Mouse (Mus musculus): ENCODE data around the gene Btg1-ps1. TPM values are rescaled to one million over a fixed set of nuclear protein-coding genes. Genes with fewer than 3 reads are reported as not detected.
"Not testable (repeated sequence)": the region's sequence is repeated elsewhere in the genome, so short reads cannot be mapped to it uniquely, and the experiment has no call there.

The Btg1-ps1 gene
- not detected in 2 replicates for polyA plus RNA-seq (2016; fragmentation: Nextera tagmentation; extraction: Ambion mirVana)

DNA sequence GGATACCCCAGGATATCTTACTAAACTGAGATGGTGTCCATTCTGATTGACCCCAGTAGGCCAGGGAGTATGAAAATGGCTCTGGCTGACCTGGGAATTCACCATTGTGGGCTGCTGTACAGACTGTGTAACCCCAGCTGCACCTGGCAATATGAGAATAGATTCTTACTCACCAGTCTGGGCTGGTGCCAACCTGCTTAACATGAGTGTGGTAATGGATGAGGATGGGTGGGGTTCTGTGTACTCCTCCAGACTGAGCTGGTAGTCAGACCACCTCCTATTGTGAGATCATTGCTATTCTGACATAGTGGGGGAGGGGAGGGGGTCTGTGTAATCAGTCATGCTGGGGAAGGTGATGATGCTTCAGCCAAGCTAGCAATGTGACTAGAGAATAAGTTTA lies at the start of gene Btg1-ps1:
TSS of gene Btg1-ps1 (minus strand) at position 219 of the 400 bp plus-strand sequence.
- H3K4me3 ChIP-seq; H3K27ac ChIP-seq; ATAC-seq (ENCODE audit: low FRiP score, low read depth): not testable (repeated sequence)

GRCm38 (mm10) chrX:38066175-38066574 lies 47.6 kb upstream of the Btg1-ps1 start, which contains the start of gene Rhox10:
TSS of gene Rhox10 (plus strand) at chrX:38066475.
- no peak for ATAC-seq (ENCODE audit: low FRiP score, low read depth)
- Histone ChIP-seq H3K9ac (no peak within 1 kb of the TSS), H3K27ac (no peak within 1 kb of the TSS), H3K4me2 (replicated peaks) (no peak within 1 kb of the TSS), H3K4me1 (no peaks in the 10 kb centered on the region), H3K27me3 (replicated peaks) (no peaks in the 10 kb centered on the region), H3K9me3 (no peaks in the 10 kb centered on the region), H3K36me3 (no peaks in the 10 kb centered on the region), H3K4me3 (no peak within 1 kb of the TSS)
- WGBS = 84% methylated on average over 11 of the region's 11 CpGs

More for the DNA sequence above, at the start of gene Btg1-ps1:
- H3K36me3 ChIP-seq; H3K4me1 ChIP-seq; H3K9ac ChIP-seq; H3K27me3 ChIP-seq (replicated peaks); H3K4me2 ChIP-seq (replicated peaks); H3K9me3 ChIP-seq: not testable (repeated sequence)

DNA sequence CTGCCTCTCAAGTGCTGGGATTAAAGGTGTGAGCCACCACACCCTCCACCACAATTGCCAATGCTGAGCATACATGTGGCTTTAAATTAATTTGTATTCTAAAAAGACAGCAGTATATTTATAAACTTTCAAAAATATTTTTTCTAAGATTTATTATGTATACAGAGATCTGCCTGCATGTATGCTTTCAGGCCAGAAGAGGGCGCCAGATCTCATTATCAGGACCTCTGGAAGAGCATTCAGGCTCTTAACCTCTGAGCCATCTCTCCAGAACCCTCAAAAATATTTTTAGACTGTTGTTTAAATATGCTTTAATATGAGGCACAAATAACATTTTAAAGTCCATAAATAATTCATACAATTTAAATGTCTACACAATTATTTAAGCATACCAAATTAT lies 42.9 kb upstream of the Btg1-ps1 start:
- H3K27ac ChIP-seq = no peak overlapping the region
- no peak overlapping the region for H3K4me2 ChIP-seq (replicated peaks)
- 0% methylated on average over 1 of the region's 1 CpGs for WGBS
- no peaks in the 10 kb centered on the region for H3K36me3 ChIP-seq
- no peak overlapping the region for H3K4me3 ChIP-seq
- H3K27me3 ChIP-seq (replicated peaks) = no peaks in the 10 kb centered on the region
- no peaks in the 10 kb centered on the region for H3K4me1 ChIP-seq
- no peaks in the 10 kb centered on the region for H3K9me3 ChIP-seq
- ATAC-seq (ENCODE audit: low FRiP score, low read depth) = no peak
- H3K9ac ChIP-seq = no peak overlapping the region

DNA sequence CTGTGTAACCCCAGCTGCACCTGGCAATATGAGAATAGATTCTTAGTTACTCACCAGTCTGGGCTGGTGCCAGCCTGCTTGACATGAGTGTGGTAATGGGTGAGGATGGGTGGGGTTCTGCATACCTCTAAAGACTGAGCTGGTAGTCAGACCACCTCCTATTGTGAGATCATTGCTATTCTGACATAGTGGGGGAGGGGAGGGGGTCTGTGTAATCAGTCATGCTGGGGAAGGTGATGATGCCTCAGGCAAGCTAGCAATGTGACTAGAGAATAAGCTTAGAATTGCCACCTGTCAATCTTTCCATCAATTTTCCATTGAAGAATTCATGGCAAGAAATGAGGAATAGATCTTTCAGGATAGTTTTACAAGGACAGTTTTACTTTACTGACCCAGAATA lies 24.4 kb upstream of the Btg1-ps1 start, which contains the start of gene Btg1-ps2:
TSS of gene Btg1-ps2 (minus strand) at position 101 of the 400 bp plus-strand sequence.
- H3K9ac ChIP-seq; H3K4me3 ChIP-seq; H3K4me1 ChIP-seq; H3K27me3 ChIP-seq (replicated peaks); ATAC-seq (ENCODE audit: low FRiP score, low read depth); H3K27ac ChIP-seq; H3K4me2 ChIP-seq (replicated peaks); H3K9me3 ChIP-seq; H3K36me3 ChIP-seq: not testable (repeated sequence)

GRCm38 (mm10) chrX:38039666-38040065 lies 21.1 kb upstream of the Btg1-ps1 start:
- 92% methylated on average over 5 of the region's 5 CpGs for WGBS

DNA sequence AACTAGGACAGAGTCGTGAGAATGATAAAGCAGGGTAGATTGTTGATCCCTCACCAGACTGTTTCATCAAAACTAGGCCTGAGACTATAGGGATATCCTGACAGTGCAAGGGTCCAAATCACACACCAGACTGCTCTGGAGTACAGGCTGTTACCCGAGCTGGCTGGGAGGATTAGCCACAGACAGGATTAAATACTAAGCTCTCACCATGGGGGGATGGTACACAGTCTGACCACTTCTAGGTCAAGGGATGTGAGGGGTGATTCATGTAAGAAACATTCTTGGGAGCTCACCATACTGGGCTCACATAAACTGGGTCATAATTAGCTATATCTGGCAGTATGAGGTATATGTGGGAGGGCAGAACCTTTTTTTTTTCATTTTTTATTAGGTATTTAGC lies 15.2 kb upstream of the Btg1-ps1 start:
- 67% methylated on average over 2 of the region's 2 CpGs for WGBS
- ATAC-seq (ENCODE audit: low FRiP score, low read depth) = no peak
- no peak overlapping the region for H3K9ac ChIP-seq

More at GRCm38 (mm10) chrX:38039666-38040065, 21.1 kb upstream of the Btg1-ps1 start:
- no peak overlapping the region for H3K9ac ChIP-seq
- no peak overlapping the region for H3K4me3 ChIP-seq
- ATAC-seq (ENCODE audit: low FRiP score, low read depth) = no peak
- no peak overlapping the region for H3K4me2 ChIP-seq (replicated peaks)
- H3K27me3 ChIP-seq (replicated peaks) = no peaks in the 10 kb centered on the region
- no peaks in the 10 kb centered on the region for H3K9me3 ChIP-seq
- H3K27ac ChIP-seq = no peak overlapping the region
- H3K4me1 ChIP-seq = no peaks in the 10 kb centered on the region
- no peaks in the 10 kb centered on the region for H3K36me3 ChIP-seq

GRCm38 (mm10) chrX:38008756-38009155 lies 9.9 kb downstream of the Btg1-ps1 start:
- H3K4me3 ChIP-seq = no peak overlapping the region
- WGBS = 76% methylated on average over 2 of the region's 2 CpGs
- no peak overlapping the region for H3K4me2 ChIP-seq (replicated peaks)
- no peak for ATAC-seq (ENCODE audit: low FRiP score, low read depth)
- H3K27ac ChIP-seq = no peak overlapping the region
- no peak overlapping the region for H3K9ac ChIP-seq
- no peaks in the 10 kb centered on the region for H3K4me1 ChIP-seq
- no peaks in the 10 kb centered on the region for H3K9me3 ChIP-seq
- H3K27me3 ChIP-seq (replicated peaks) = no peaks in the 10 kb centered on the region
- no peaks in the 10 kb centered on the region for H3K36me3 ChIP-seq

More for the DNA sequence above, 15.2 kb upstream of the Btg1-ps1 start:
- no peak overlapping the region for H3K27ac ChIP-seq
- H3K27me3 ChIP-seq (replicated peaks) = no peaks in the 10 kb centered on the region
- no peak overlapping the region for H3K4me3 ChIP-seq
- no peaks in the 10 kb centered on the region for H3K4me1 ChIP-seq
- no peaks in the 10 kb centered on the region for H3K36me3 ChIP-seq
- no peak overlapping the region for H3K4me2 ChIP-seq (replicated peaks)
- H3K9me3 ChIP-seq = no peaks in the 10 kb centered on the region

Other genes starting within 250 kb of the Btg1-ps1 start
- gene Rhox5, start 214.0 kb downstream of the Btg1-ps1 start, polyA plus RNA-seq (2016; fragmentation: Nextera tagmentation; extraction: Ambion mirVana) = 0.84 and 1.1 TPM in 2 replicates
- gene Rhox6, start 191.9 kb downstream of the Btg1-ps1 start, polyA plus RNA-seq (2016; fragmentation: Nextera tagmentation; extraction: Ambion mirVana) = not detected in 2 replicates
- gene Rhox7a, start 187.1 kb downstream of the Btg1-ps1 start, polyA plus RNA-seq (2016; fragmentation: Nextera tagmentation; extraction: Ambion mirVana) = not detected in 2 replicates
- not detected in 2 replicates for gene Rhox8, start 139.9 kb downstream of the Btg1-ps1 start, polyA plus RNA-seq (2016; fragmentation: Nextera tagmentation; extraction: Ambion mirVana)
- gene Rhox7b, start 121.6 kb downstream of the Btg1-ps1 start, polyA plus RNA-seq (2016; fragmentation: Nextera tagmentation; extraction: Ambion mirVana) = not detected in 2 replicates
- not detected in 2 replicates for gene Rhox9, start 117.0 kb downstream of the Btg1-ps1 start, polyA plus RNA-seq (2016; fragmentation: Nextera tagmentation; extraction: Ambion mirVana)
- gene Btg1-ps2, start 24.3 kb upstream of the Btg1-ps1 start, polyA plus RNA-seq (2016; fragmentation: Nextera tagmentation; extraction: Ambion mirVana) = not detected in 2 replicates
- not detected in 2 replicates for gene Rhox10, start 47.7 kb upstream of the Btg1-ps1 start, polyA plus RNA-seq (2016; fragmentation: Nextera tagmentation; extraction: Ambion mirVana)
- not detected in 2 replicates for gene Rhox11, start 66.3 kb upstream of the Btg1-ps1 start, polyA plus RNA-seq (2016; fragmentation: Nextera tagmentation; extraction: Ambion mirVana)
- not detected in 2 replicates for gene Rhox12, start 92.1 kb upstream of the Btg1-ps1 start, polyA plus RNA-seq (2016; fragmentation: Nextera tagmentation; extraction: Ambion mirVana)
- gene Rhox13, start 102.4 kb upstream of the Btg1-ps1 start, polyA plus RNA-seq (2016; fragmentation: Nextera tagmentation; extraction: Ambion mirVana) = not detected in 2 replicates
- gene Zbtb33, start 171.0 kb upstream of the Btg1-ps1 start, polyA plus RNA-seq (2016; fragmentation: Nextera tagmentation; extraction: Ambion mirVana) = 7.1 and 7.3 TPM in 2 replicates
- gene Tmem255a, start 233.6 kb upstream of the Btg1-ps1 start, polyA plus RNA-seq (2016; fragmentation: Nextera tagmentation; extraction: Ambion mirVana) = 28.0 and 32.0 TPM in 2 replicates